Mouse (Mus musculus) spleen, postnatal 4 days (tissue): ENCODE measurements around the gene Rftn2.

ENCODE experiments used
- DNase-seq, 2 experiments: peaks; one replicate each; pipeline ENCODE4 v3.0.0; 2022; ENCODE audit warnings: low spot score in 2 of 2

Rftn2 gene

DNA sequence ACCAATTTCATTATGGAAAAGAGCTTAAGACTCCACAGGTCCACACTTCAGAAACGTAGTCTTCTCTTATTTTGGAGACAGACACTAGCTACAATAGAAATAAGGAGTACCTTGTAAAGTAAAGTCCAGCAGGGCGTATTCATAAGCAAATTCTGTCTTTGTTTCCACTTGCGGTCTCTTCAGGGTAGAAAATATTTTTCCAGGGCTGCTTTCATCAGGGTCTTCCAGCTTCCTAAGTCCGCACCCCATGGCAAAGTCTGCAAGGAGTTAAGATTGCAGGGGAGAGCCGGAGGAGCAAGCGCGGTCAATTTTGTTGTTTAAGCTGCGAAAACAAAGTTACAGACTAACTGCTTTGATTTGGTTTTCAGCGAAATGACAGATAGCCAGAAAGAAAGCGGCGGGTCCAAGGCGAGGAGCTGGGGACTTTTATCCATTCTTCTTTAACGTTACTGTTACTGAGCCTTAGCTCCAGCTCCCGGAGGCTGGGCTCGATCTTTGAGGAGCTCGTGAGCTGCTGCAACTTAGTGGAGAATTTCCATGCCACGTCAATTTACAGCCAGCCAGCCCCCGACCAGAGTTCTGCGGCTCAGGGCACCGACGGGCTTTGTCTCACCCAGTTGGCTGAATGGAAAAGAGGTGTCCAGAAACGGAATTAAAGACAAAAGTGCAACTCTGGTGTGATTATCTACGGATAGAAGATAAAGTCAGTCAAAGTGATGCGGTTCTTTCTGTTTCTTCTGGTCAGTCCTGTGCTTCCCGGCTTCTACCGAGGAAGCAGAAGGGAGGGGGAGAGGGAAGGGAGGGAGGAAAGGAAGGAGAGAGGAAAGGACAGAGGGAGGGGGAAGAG is at the start of gene Rftn2:
Gene Rftn2, minus strand, starts transcription at position 772 of the 847 bp plus-strand sequence.
- peak in 1 of 2 experiments; percentile 60 for DNase-seq

DNA sequence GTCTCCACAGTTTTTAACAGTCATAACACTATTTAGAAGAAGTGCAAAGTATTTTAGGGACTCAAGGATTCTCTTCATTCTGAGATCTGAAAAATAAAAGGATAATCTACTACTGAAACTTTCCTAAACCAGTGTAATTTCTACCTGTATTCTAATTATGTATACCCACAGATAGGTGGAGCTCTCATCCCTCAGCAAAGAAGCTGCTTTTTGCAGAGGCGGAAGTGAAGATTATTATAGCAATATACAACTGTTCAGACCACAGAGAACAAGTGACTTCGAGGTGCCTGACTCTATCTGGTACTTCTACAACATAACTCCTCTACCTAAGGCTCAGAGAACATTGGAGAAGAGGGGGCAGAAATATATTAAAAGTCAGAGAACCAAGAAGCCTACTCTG is 38.9 kb upstream of the Rftn2 start:
- DNase-seq: no peak

DNA sequence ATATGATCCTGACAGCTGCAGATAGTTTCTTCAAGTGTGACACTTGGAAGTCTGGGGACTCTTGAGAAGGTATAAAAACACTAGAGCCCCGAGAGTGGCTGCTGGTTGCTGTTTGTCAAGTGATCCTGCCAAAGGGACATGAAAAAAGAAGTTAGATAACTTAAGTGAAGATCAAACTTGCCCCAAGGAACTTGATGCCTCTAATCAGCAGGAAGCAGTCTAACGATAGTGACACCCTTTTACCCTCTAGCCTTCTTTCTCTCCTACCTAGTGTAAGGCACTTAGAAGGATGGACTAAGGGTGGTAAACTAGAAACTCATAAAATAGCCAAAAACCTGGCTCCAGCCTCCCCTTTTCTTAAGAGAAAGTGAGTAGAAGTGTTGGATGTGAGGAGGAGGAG is 37.8 kb upstream of the Rftn2 start:
- no peak for DNase-seq

DNA sequence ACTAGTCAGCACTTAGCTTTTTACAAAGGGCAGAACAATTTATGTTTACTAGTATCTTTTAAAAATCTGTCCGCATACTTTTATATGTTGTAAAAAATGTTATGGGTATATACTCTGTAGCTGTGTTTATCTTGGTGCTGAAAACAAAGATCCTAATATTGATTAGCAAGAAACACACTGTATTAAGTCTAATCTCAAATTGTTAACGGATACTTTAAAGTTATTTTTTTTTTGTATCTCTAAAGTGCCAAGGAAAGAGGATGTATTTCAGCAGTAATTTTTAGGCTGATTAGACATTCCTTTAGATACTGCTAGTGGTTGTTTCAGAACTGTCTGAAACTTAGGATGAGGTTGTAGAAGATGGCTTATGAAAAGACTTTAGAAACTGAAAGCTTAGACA is 19.8 kb upstream of the Rftn2 start:
- no peak for DNase-seq

DNA sequence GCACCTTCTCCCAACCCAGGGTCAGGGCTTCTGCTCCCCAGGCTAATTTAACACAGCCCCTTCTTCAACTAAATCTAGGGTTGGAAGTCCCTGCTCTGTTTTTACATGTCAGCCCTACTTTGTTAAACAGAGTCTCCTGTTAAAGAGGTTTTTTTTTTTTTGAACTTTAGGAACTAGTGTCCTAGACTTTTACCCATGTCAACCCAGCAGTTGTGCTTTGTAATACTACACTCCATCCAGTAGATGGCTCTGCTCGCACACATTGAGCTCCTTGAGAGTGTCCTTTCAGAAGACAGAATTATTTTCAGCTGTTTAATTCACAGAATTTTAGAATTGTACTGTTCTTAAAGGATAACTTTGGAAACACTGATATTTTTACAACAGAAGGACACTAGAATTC is 12.7 kb upstream of the Rftn2 start:
- DNase-seq: peak in 1 of 2 experiments; percentile 62

DNA sequence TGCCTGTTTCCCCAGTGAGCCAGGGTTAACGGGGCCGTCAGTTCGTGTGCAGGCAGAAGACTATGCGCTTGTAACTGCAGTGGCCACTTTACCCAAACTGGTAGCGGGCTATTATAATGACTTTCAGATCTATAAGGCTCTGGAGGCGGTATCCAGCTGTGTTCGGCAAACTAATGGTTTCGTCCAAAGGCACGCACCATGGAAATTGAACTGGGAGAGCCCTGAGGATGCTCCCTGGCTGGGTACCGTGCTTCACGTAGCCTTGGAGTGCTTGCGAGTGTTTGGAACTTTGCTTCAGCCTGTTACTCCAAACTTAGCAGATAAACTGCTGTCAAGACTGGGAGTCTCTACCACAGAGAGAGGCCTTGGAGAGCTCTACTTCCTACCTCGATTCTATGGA is 11.9 kb upstream of the Rftn2 start:
- DNase-seq: peak in 1 of 2 experiments; percentile 60

DNA sequence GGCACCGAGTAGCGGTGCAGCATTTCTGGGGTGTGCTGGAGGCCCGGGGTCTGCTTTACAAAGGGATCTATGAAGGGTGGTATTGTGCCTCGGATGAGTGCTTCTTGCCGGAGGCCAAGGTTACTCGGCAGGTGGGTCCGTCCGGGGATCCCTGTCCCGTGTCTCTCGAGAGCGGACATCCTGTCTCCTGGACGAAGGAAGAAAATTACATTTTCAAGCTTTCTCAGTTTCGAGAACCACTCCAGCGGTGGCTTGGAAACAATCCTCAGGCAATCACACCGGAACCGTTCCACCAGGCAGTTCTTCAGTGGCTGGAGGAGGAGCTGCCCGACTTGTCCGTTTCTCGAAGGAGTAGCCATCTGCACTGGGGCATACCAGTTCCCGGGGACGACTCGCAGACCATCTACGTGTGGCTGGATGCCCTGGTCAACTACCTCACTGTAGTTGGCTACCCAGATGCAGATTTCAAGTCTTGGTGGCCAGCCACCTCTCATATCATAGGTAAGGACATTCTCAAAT is 11.1 kb upstream of the Rftn2 start:
- no peak for DNase-seq

DNA sequence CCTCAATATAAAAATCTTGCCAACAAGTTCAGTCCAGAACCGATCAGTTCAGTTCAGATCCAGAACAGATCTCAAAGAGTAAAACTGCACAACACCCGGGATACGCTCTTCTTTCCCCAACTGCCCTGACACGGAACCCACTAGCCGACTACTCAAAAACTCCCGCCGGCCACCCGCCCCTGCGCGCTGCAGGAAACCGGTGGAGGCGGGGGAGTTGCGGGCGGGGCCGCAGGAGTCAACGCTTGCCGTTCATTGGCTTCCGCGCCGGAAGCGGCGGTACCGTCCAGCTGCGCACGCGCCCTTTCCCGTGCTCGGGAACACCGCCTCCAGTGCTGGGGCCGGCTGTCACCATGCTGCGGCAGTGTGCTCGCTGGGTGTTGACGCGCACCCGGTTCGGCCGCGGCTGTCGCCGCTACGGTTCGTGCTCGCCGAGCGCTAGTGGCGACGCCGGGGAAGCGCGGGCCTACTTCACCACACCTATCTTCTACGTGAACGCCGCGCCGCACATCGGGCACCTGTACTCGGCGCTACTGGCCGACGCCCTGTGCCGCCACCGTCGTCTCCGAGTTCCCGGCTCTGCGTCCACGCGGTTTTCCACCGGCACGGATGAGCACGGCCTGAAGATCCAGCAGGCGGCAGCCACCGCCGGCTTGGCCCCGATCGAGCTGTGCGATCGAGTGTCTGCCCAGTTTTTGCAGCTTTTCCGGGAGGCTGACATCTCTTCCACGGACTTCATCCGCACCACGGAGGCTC is 10.5 kb upstream of the Rftn2 start, which contains the start of gene Mars2:
Gene Mars2, plus strand, starts transcription at position 288 of the 753 bp plus-strand sequence.
- DNase-seq: peak; percentile 94 to 97

DNA sequence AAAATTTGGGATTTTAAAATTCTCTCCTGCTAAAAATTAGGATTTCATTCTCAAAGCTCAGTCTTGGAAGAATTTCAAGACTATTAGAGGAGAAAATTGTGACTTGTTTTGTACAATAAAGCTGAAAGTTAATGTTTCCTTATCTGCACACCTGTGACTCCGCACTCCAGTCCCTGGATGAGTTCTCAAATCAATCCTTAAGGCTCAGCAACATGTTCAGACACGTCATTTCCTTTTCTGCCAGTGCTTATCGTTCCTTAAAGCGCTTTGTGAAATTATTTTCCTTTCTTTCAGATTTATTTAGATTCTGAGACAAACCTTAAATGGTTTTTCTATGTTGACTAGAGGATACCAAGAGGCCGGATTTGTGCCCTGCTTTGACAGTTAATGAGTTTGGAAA is 9.9 kb upstream of the Rftn2 start:
- DNase-seq: no peak

DNA sequence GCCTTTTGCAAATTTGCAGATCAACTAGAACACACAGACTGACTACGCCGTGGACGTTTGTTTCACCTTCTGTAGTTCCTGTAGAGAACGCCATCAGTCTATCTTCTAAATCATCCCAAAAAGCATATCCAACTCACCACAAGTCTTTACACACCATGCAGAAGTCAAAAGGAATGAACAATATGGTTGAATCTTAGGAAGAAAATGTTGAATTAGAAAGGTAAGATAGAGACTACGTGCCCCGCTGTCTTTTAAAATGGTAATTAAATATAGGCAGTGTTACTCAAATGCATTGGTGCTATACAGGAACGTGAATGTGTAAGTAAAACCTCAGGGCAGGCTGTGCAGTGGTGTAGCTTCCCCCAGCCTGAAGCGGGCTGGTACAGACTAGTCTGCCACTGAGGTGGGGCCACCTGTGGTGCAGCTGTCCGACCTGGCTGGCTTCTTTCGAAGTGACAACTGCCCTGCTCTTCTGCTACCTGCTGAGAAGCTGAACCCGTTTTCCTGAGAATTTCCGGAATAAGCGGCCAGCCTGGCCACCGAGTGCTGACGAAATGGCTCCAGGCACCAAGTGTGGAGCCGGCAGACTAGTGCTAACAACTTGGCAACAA is 8.4 kb upstream of the Rftn2 start:
- DNase-seq: peak in 1 of 2 experiments; percentile 55

DNA sequence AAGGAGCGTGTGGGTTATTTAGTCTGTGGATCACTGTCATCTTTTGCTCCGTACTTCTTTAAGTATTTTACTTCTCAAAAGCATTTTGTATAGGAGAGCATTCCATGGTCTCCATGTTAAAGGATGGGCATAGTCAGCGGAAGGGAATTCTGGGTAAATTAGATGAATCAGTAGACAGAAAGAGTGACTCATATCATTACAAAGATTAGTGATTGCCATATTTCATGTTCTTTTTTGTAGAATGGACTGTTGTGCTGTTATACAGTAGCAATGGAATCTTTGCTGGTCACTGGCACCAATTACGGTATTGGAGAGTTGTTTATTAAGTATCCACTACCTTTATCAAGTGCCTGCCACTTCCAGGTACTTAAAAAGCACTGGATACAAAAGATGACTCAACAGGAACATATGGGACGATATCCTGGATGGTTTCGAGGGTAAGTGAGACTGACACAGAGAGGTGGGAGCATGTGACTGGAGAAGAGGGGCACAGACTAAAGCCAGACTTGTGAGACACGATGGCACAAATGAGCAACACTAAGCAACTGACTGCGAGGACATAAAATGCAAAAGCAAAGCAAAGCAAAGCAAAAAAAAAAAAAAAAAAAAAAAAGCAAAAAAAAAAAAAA is 1.8 kb upstream of the Rftn2 start:
- no peak for DNase-seq

DNA sequence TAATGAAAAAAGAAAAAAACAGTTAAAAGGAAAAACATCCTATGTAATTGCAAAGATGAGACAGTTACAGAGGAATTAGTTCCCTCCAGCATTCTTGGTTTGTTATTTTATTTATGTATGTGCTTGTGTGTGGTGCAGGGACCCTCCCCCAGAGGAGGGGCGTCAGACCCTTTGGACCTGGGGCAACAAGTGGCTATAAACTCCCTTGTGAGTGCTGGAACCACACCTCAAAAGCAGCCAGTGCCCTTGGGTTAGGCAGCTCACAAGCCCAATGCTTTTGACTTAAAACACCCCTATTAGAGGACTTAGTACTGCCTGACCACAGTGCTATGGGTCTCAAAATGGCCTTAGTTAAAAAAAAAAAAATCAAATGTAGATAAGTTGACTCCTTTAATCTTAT is 794 bp upstream of the Rftn2 start:
- DNase-seq: no peak

DNA sequence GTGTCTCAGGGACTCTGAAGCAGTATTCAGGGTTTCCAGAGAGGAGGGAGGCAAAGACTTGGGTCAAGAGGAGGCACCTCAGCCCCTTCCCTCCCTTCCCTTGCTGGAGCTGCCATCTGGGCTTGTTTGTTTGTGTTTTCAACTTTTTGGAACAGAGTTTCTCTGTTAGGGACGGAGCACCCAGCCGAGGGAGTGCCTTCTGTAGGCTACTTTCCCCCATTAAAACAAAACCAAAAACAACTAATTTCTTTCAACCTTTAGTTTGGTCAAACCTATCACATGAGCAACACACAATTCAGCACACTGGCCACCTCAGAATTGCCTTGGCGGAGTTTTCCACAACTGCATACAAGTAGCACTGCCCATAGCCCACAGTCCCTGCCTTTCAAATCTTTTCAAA is 1.2 kb downstream of the Rftn2 start:
- DNase-seq: peak; percentile 7 to 44

DNA sequence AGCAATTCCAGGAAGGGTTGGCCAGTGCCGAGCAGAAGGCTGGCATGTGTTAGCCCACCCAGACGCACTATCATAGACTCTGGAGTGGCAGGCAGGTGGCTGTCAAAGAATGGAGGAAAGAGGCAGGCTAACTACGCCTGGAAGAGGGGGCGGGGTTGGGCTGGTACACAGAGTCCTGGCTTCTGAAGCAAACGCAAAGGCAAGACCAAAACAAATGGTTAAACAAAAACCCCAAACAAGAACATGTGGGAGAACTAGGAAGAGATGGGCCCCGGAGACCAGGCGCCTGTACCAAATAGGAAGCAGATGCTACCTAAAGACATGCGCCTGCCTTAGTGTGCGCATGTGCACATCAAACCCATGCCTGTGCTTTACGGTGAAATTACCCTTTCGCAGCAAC is 2.5 kb downstream of the Rftn2 start:
- peak; percentile 8 to 46 for DNase-seq

DNA sequence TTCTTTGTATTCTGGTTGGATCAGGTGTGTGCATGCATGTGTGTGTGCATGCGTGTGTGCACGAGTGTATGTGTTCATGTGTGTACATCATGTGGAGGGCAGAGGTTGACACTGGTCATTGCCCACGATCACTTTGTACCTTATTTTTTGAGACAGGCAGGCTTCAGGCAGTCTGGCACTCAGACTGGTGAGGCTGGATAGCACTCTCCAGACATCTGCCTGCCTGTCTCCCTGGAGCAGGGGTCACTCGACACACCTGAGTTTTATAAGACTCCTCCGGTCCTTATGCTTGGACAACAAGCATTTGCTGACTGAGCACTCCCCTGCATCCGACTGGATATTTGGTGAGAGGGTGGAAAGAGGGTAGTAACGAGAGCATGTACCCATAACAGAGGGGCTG is 3.6 kb downstream of the Rftn2 start:
- DNase-seq: peak; percentile 3 to 47

DNA sequence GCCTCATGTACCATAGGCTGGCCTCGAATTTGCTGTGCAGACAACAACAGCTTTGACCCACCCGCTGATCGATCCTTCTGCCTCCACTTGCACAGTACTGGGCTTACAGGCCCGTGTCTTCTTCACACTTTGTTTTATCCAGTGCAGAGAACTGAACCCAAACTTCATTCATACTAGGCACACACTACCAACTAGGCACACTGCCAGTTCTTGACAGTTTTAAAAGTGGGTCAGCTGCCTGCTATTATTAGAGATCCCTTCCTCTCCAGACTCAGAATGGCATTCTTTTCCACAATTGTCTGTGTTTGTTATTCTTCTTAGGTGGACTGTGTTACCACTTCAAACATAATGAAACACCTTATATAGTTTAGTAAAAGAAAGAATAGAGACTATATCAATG is 5.2 kb downstream of the Rftn2 start:
- peak in 1 of 2 experiments; percentile 21 for DNase-seq

DNA sequence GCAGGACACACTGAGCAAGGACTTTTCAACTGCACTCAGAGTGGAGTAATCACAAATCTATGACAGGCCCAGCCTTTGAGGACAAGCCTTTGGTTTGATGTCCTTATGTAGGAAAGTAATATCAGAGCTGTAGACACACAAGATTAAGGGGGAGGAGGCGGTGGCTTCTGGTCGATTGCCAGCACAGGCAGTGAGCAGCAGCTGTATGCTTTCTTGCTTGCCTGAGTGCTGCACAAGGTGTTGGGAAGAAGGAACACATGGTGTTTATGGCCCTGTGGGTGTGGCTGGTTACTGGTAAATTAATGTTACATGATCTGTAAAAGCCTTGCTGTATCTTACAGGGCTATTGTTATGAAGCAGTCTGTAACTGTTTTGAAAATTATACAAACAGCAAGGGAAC is 9.4 kb downstream of the Rftn2 start:
- DNase-seq: no peak

DNA sequence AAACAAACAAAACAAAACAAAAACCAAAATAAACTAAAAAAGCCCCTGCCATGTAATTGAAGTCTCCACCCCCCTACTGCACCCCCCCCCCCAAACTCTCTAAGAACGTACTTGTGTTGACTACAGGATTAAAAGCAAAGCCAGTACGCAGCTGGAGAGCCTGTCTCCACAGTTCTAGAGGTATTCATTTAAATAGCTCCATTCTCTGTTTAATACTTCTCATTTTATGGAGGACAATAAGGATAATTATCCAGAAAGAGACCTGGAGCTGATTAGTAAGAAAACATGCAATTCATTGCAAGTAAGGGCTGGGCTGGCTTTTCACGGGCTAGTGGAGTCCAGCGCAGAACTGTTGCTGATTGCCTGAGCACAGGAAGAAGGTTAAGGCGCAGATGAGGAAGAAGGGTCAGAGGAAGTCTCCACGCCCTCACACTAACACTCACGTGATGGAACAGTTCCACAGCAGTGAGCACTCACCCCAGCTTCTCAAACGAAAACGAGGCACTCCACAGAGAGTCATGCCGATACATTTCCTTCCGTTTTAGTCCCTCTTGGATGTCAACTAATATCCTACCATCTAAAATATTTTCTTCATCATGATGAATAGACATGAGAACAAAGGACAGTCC is 11.3 kb downstream of the Rftn2 start:
- DNase-seq: peak; percentile 58 to 73

DNA sequence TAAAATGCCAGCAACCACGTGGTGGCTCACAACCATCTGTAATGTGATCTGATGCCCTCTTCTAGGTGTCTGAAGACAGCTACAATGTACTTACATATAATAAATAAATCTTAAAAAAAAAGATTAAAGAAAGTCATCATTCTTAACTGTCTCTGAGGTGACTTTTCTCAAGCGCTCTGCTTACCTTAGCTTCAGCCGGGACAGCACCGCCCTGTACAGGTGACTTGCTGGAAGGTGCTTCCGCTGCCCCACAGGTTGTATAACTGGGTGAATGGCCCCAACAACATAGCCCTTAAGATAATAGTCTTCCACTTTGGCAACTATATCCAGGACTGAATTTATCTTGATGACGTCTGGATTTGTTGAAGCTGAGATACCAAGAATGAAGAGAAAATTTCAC is 12.6 kb downstream of the Rftn2 start:
- no peak for DNase-seq

DNA sequence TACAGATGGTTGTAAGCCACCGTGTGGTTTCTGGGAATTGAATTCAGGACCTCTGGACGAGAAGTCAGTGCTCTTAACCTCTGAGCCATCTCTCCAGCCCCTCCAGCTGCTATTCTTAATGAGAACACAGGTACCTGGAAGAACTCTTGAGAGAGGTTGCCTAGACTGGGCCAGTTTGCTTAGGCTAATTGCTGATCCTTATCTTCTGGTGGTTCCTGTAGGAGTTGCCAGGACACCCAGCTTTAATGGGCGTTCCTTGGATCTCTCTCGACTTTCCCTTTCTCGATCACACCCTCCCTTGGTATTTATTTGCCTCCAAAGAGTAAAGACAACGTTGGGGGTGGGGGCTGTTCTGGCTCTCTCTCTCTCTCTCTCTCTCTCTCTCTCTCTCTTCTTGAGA is 13.1 kb downstream of the Rftn2 start:
- no peak for DNase-seq

DNA sequence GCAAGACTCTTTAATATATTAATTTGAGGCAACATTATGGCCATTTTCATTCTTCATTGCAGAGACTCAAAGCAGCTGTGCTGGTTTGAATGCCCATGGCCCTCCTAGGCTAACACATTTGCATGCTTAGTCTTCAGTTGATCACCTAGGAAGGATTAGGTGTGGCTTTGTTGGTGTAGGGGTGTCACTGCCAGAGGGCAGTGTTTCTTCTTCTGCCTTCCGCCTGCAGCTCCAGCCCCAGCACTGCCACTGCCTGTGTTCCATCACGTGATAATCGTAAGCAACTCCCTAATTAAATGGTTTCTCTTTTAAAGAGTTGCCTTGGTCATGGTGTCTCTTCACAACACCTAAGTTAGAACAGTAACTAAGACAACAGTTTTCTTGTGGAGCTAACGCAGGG is 13.8 kb downstream of the Rftn2 start:
- DNase-seq: no peak
